Mouse (Mus musculus): ENCODE measurements around the gene Tubgcp3.
"Not testable (repeated sequence)": the region's sequence is repeated elsewhere in the genome, so short reads cannot be mapped to it uniquely, and the experiment has no call there.

Gene Tubgcp3

DNA sequence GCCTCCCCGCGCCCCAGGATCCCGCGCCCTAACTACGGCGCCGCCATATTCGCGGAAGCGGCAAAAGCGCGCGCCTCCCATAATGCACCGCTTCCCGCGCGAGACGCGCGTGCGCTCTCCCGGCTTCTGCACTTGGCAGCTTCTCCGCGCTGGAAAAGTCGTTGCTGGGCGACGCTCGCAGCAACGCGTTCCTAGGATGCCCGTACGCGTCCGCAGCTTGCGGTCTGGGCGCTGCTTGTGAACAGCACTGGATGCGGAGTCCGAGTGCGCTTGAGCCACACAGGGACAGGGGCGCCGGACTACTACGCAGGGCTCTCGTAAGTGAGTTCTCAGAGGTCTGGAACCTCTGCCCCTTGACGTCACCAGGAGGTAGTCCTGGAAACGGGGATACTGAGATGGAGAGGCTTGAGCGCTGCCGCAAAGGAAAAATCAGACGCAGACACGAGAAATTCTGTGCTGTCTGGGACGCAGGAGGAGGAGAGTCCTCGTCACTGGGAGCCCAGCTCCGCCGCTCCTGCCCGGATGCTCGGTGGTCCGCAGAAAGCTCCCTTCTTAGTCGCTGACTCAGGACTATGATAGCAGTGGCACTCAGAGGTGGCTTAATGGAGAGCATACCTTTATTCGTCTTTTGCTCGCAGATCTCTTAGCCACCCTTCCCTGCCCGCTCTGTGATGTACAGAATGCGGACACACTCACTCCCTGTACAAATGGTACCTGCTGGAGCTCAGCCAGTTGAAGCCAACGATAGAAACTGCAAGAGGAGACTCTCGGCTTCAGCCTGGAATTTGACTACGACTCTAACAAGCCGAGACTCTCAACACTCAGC lies at the start of gene Tubgcp3:
TSS of gene Tubgcp3 (minus strand) at position 193 of the 826 bp plus-strand sequence.
- DNase-seq (ENCODE audit: low spot score in 2 of 2): peak; percentile 77 to 81

- DNase-seq (ENCODE audit: low spot score in 2 of 2): no peak
Measured at GRCm38 (mm10) chr8:12719091-12719490, 47.0 kb upstream of the Tubgcp3 start.

- DNase-seq (ENCODE audit: low spot score in 2 of 2): no peak
Measured at GRCm38 (mm10) chr8:12715861-12716585, 44.0 kb upstream of the Tubgcp3 start.

- DNase-seq (ENCODE audit: low spot score in 2 of 2): no peak
Measured at GRCm38 (mm10) chr8:12711623-12712022, 39.6 kb upstream of the Tubgcp3 start.

DNA sequence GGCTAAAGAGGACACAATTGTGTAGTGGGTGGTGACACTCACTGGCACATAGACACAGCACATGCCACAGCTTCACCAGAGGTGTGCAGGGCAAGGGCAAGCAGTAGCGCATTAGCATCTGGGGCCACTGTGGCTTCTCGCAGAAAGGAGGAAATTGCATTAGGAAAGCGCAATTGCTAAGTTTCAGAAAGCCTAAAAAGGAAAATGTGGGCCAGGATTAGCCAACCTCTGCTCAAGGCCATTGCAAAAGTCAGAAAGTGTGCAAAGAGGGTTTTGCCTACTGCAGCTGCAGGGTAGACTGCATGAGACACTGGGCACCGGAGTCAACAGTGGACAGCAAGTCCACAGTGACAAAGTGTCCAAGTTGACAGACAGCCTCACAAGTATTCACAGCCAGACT lies 31.5 kb upstream of the Tubgcp3 start:
- no peak for DNase-seq (ENCODE audit: low spot score in 2 of 2)

- DNase-seq (ENCODE audit: low spot score in 2 of 2): no peak
Measured at GRCm38 (mm10) chr8:12702290-12702689, 30.2 kb upstream of the Tubgcp3 start.

DNA sequence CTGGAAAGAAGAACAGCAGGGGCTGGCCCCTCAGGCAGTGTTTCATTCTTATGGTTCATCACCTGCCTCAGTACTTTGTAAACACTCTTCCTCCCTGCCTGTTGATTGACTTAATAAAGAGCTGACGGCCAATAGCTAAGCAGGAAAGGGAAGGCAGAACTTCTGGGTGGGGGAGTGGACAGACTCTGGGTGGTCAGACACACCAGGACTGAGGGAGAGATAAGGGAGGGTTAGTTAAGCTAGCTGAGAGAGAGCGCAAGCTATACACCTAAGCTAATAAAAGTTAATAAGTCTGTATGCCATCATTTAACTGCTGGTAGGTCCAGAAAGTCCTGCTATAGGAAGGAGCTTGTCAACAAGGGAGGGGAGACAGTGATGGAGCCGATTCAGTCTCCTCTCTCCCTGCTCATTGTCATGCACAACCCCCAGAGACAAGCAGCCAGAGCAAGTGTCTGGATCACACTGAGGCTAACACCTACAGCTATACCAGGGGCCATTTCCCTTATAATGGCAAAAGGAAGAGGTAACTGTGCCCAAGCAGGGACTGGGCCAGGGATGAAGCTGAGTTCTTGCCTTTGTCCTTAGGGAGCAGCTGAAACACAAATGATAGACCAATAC lies 26.7 kb upstream of the Tubgcp3 start:
- no peak for DNase-seq (ENCODE audit: low spot score in 2 of 2)

GRCm38 (mm10) chr8:12688851-12689250 lies 16.8 kb upstream of the Tubgcp3 start:
- DNase-seq (ENCODE audit: low spot score in 2 of 2): no peak

DNA sequence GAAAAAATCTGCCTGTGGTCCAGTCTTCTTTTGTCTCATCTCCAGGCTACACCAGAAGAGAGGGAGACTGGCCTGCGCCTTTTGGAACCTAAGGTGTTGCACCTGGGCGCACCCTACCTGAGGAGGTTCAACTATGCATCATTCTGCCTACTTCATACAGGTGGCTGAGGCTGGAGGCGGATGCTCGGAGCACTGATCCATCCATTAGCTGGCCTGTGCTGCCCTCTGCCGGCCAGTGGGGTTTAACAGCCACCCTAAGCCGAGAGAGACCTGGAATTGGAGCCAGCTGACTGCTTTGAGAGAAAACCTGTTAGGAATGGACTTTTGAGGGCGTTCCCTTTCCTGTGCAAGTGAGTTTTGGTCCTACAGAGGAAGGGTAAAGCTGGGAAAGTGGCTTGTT lies 5.5 kb upstream of the Tubgcp3 start:
- DNase-seq (ENCODE audit: low spot score in 2 of 2): peak; percentile 55 to 72

DNA sequence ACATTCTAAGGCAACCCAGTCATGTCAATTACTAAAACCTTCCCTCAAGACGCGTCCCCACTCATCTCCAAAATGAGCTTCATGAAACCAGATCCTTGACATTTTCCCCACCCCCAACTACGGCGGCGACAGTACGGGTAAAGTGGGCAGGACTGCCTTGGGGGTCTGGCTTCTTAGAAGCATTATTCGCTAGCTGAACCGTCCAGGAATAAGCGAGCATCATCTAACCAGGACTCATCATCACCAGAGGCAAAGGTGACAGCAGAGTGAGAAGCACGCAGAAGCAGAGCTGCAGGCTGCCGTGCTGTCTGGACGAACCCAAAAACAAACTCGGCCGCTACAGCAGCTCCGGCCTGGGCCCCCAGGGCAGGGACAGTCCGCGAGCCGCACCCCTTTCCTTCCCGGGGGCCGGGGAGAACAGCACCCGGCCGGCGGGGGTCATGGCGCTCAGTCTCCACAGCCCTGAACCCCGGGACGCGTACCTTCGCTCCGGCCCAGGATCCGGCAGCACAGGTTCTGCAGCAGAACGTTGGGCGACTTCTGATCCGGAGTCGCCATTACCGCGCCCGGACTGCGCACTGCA lies 484 bp downstream of the Tubgcp3 start:
- no peak for DNase-seq (ENCODE audit: low spot score in 2 of 2)

DNA sequence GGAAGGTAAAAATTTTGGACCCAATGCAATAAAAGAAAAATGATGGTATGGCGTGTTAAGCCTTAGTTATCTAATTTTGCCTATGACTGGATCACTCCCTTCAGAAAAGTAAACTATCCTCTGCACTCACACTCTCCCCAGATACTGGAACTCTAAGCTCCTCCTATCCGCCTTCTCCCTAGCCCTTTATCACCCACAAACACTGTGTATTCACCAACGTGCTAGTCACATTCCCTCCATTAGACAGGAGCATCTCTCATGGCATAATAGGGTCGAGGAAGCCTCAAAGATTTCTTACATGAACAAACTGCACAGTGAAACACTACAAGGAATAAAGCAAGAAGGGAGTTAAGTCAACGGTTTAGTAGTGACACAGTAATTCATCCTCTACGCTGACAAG lies 1.1 kb downstream of the Tubgcp3 start:
- no peak for DNase-seq (ENCODE audit: low spot score in 2 of 2)

DNA sequence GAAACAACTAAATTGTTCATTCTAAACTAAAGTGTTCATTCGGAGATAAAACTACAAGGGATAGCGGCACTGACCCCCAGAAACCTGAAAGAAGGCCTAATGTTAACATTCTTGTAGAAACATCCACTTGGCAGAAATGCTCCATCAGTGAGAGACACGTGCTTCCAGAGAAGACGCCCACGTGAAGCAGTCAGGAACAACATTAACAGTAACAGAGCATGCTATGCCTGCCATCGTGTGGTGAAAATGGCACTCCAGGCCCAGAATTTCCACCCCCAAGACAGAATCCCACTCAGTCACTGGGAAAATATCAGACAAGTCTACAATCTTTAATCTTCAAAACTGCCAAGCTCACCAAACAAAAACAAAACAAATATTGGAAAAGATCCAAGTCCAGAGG lies 3.2 kb downstream of the Tubgcp3 start:
- peak; percentile 59 to 60 for DNase-seq (ENCODE audit: low spot score in 2 of 2)

DNA sequence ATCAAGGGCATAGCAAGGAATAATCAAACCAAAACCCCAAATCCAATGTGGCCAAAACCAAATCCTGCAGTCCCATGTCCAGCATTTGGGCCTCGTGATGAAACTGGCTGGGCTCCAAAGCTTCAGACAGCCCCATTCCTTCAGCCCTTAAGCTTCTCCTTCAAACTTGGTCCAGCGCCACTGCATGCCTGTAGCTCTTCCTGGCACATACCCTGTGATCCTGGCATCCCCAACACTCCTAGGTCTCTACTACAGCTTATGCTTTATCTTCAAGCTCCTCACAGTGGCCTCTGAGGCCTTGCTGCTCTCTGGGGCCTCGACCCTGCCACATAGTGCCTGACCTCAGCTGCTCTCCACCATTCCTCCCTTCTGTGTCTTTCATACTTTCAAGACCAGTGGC lies 5.5 kb downstream of the Tubgcp3 start:
- DNase-seq (ENCODE audit: low spot score in 2 of 2): not testable (repeated sequence)

DNA sequence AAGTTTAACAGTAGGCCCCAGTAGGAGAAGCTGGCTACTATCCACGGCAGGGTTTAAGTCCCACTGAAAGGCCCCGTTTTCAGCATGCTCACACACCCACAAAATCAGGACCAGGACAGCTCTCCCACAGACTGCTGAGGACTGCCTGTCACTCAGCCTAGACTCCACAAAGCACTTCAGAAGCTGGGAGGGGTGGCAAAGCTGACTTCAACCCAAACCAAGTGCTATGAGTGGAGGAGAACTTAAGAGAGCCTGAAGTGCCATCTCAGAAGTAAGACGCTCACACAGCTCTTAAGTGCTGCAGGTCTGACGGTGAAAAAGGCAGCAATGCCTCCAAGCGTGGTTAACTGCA lies 9.0 kb downstream of the Tubgcp3 start:
- no peak for DNase-seq (ENCODE audit: low spot score in 2 of 2)

- no peak for DNase-seq (ENCODE audit: low spot score in 2 of 2)
Measured at GRCm38 (mm10) chr8:12662375-12663104, 9.5 kb downstream of the Tubgcp3 start.

DNA sequence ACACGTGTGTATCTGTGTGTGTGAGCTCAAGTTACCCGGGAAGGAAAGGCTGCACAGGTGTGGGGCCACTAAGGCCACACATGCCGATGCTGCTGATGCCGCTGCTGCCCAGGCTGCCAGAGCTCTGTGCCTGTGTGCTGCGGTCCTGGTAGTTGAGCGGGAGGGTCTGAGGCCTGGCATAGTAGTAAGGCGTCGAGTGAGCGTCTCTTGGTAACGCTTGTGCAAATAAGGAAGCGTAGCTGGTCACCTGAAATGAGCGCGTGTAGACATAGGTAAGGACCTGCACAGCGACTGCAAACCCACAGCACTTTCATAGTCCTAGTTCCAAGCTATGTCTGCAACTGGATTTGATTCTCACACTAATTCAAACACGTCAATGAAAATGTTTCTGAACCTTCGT lies 14.6 kb downstream of the Tubgcp3 start:
- DNase-seq (ENCODE audit: low spot score in 2 of 2): no peak

- DNase-seq (ENCODE audit: low spot score in 2 of 2): no peak
Measured at GRCm38 (mm10) chr8:12651246-12651645, 20.8 kb downstream of the Tubgcp3 start.

- DNase-seq (ENCODE audit: low spot score in 2 of 2): no peak
Measured at GRCm38 (mm10) chr8:12650495-12650894, 21.6 kb downstream of the Tubgcp3 start.

DNA sequence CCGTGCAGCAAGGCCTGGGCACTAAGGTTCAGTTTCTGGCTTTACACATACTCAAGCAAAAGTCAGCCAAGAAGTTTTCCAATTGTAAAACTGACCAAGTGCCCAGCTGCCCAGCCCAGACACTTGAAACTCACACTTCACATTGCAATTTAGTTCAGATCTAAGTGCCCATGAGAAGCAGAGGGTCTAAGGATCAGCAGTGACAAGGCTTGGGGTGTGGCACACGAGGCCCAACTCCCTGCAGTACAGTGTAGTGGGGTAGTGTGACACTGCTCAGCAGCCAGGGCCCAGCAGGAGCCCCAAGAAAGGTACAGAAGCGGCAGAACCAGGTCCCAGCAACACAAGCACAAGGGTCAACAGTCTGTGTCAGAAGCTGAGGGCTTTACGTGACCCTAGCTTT lies 23.1 kb downstream of the Tubgcp3 start:
- DNase-seq (ENCODE audit: low spot score in 2 of 2): no peak

DNA sequence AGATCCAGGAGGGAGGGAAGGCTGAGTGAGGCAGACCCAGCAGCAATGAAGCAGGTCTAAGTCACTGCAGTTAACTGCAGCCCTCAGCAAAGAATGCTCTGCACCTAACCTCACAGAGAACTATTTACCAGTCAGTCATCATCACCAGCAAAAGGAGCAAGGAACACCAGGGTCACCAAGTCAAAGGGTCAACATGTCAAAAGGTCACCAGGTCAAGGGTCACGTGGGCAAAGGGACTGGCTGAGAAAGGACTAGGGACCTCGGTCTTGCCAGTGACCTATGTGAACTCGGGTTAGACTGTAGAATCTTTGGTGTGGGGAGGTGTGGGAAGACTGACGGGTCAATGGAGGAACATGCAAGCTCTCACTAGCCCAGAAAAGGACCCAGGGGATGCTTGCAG lies 25.5 kb downstream of the Tubgcp3 start:
- DNase-seq (ENCODE audit: low spot score in 2 of 2): no peak

DNA sequence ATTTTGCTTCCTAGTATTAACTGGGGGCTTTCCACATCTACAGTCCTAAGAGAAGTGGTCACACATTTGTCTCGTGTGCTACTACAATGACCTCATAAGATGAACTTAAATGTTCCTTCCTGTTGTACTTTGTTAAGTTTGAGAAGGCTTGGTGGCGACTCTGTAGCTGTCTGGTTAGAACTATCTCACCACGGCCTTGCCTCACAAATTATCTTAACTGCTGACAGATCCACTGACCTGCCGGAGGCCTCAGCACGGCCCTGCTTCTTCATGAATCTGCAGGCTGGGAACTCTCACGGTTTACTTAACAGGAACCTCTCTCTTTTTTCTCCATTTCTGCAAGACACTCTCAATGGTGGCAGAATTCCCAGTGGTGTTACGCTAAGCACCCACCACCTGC lies 27.2 kb downstream of the Tubgcp3 start:
- no peak for DNase-seq (ENCODE audit: low spot score in 2 of 2)

- no peak for DNase-seq (ENCODE audit: low spot score in 2 of 2)
Measured at GRCm38 (mm10) chr8:12644341-12644740, 27.7 kb downstream of the Tubgcp3 start.

All from right cerebral cortex, postnatal 36 days (tissue).